Mouse (Mus musculus): ENCODE data around the gene Psmc3.

The Psmc3 gene

GRCm38 (mm10) chr2:91113852-91114251 is 60.0 kb downstream of the Psmc3 start:
- DNase-seq, result no peak

- peak; percentile 98 for DNase-seq
Measured at GRCm38 (mm10) chr2:91114781-91115577, 61.2 kb downstream of the Psmc3 start.

DNA sequence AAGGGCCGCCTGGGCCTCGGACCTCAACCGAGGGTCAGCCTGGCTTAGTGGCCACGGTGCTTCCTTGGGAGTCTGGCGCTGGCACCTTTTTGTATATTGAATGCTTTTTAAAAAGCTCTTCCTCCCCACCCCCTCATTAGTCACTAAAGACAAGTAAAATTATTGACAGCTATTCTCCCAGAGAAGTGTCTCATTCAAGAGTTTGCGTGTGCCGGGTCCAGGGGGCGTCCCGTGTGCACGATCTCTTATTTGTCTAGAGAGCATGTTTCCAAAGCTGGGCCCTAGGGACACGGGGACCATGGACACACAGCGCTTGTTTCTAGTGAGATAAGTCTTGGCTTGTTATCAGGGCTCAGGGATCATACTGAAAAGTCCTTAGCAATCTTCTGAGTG is 61.8 kb downstream of the Psmc3 start:
- no peak for DNase-seq

Measured in lung, postnatal 36 days (tissue).